Mouse (Mus musculus) erythroblast, embryonic 14.5 days (primary cell): ENCODE measurements around the gene Cept1. TPM values are rescaled to one million over a fixed set of nuclear protein-coding genes. Genes with fewer than 3 reads are reported as not detected.

Source experiments
- H3K27me3 ChIP-seq: 2 replicates; pipeline ENCODE4 v1.6.1; 2012; ENCODE audit warnings: inconsistent platforms; ENCODE audit not compliant: control insufficient read depth
- H3K36me3 ChIP-seq: 2 replicates; pipeline ENCODE4 v1.6.1; 2012; ENCODE audit warnings: mild to moderate bottlenecking, inconsistent platforms; ENCODE audit not compliant: control insufficient read depth
- H3K4me1 ChIP-seq: 2 replicates; pipeline ENCODE4 v1.6.1; 2012; ENCODE audit warnings: inconsistent platforms; ENCODE audit not compliant: control insufficient read depth
- H3K4me3 ChIP-seq: replicated peaks from 2 replicates; pipeline ENCODE3; 2012; ENCODE audit warnings: moderate library complexity, mild to moderate bottlenecking, inconsistent platforms
- H3K9me3 ChIP-seq: 2 replicates; pipeline ENCODE4 v1.6.1; 2012; ENCODE audit warnings: low read length, inconsistent platforms, mixed read lengths; ENCODE audit not compliant: control insufficient read depth
- GATA1 ChIP-seq: IDR thresholded peaks from 2 replicates; pipeline ENCODE4 v1.6.1; 2012; ENCODE audit warnings: low read length, inconsistent platforms, mixed read lengths
- TAL1 ChIP-seq: IDR thresholded peaks from 3 replicates; pipeline ENCODE4 v1.6.1; 2012; ENCODE audit warnings: low read length, inconsistent platforms, mixed read lengths
- polyA plus RNA-seq: library from polyadenylated mRNA; stranded (reverse); fragments of >175 nt; gene quantifications from 2 replicates; pipeline ENCODE4 v1.2.3, GENCODE M21; 2012

Cept1 gene
- polyA plus RNA-seq, 1 experiment: 0.19 TPM

GRCm38 (mm10) chr3:106484861-106485260 is 62.7 kb downstream of the Cept1 start:
- no peaks in the 10 kb centered on the region for H3K36me3 ChIP-seq
- no peak for TF ChIP-seq TAL1

DNA sequence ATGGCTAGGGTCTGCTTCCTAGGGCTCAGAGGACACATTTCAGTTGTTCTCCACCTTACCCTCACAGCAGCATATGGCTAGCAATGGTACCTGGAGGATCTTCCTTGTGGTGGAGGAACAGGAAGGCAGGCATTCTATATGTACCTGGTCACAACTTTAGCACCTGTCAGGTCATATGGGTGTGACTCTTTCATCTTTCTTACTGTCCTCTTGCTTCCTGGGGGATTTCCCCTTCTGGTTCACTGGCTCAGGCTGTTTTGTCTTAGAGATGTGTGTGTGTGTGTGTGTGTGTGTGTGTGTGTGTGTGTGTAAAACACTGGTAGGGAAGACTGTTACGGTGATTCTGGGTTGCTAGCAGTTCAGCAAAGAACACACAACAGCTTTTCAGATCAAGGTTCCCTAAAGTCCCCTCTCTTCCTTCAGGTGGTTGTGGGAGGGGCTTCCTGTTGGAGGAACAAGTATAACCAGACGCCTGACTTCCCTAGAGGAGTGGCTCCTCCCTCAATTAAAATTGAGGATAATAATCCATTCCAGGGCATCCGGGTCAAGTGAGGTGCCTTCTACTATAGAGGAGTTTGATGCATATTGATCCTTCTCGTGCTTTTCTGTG is 63.7 kb downstream of the Cept1 start:
- peaks cover 16% of the 10 kb centered on the region for H3K4me1 ChIP-seq
- no peak for TF ChIP-seq GATA1
- no peaks in the 10 kb centered on the region for H3K36me3 ChIP-seq
- H3K4me3 ChIP-seq: no peak overlapping the region
- no peaks in the 10 kb centered on the region for H3K9me3 ChIP-seq
- peaks cover 21% of the 10 kb centered on the region for H3K27me3 ChIP-seq

More at GRCm38 (mm10) chr3:106484861-106485260, 62.7 kb downstream of the Cept1 start:
- Histone ChIP-seq H3K4me1 (peaks cover 16% of the 10 kb centered on the region), H3K9me3 (no peaks in the 10 kb centered on the region), H3K4me3 (no peak overlapping the region), H3K27me3 (peaks cover 21% of the 10 kb centered on the region)

- H3K4me3 ChIP-seq: no peak overlapping the region
Observed at GRCm38 (mm10) chr3:106483297-106483696, 64.3 kb downstream of the Cept1 start.

DNA sequence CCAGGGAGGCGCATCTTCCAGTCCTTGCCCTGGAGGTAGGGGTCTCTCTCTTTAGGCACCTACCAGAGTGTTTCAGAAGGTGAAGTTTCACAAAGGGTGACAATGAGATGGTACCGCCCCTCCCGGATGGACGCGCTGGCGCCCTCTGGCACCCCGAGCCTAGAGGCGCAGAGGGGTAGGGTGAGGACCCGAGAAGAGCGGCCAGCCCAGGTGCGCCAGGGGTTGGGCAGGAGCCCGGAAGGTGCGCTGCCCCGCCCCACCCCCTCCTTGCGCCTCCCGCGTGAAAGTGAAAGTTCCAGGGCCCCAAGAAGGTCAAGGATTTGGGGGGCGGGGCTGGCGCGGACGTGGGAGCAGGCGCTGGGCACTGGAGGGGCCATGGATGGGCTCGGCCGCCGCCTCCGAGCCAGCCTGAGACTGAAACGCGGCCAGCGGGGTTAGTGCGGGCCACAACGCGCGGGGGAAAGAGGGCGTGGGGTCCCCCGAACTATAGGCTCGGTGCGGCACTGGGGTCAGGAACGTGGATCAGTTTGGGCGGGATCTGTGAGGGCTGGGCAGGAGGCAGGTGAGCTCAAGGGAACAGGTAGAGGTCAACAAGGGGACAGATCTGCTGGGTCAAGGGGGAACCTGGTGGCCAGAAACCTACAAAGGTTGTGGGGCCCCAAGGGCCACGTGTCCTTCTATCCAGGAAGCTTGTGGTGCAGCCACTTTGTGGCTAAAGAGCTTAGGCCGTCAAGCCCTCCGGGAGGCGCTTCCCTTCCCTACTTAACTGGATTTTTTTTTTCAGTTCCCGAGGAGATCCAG is 65.1 kb downstream of the Cept1 start, which contains the start of gene Dennd2d:
TSS of gene Dennd2d (plus strand) at position 125 of the 801 bp plus-strand sequence.
- TF ChIP-seq TAL1: no peak
- no peak for TF ChIP-seq GATA1
- Histone ChIP-seq H3K4me1 (peaks cover 16% of the 10 kb centered on the region), H3K4me3 (peak within 1 kb of the TSS; percentile 68), H3K36me3 (no peaks in the 10 kb centered on the region), H3K27me3 (peaks cover 21% of the 10 kb centered on the region), H3K9me3 (no peaks in the 10 kb centered on the region)

More at GRCm38 (mm10) chr3:106483297-106483696, 64.3 kb downstream of the Cept1 start:
- no peaks in the 10 kb centered on the region for H3K36me3 ChIP-seq
- TF ChIP-seq TAL1: no peak
- TF ChIP-seq GATA1: no peak
- no peaks in the 10 kb centered on the region for H3K9me3 ChIP-seq
- peaks cover 16% of the 10 kb centered on the region for H3K4me1 ChIP-seq
- peaks cover 21% of the 10 kb centered on the region for H3K27me3 ChIP-seq

- Histone ChIP-seq H3K36me3 (no peaks in the 10 kb centered on the region), H3K4me3 (no peak overlapping the region), H3K9me3 (no peaks in the 10 kb centered on the region), H3K27me3 (peaks cover 5% of the 10 kb centered on the region), H3K4me1 (no peaks in the 10 kb centered on the region)
- no peak for TF ChIP-seq TAL1
- TF ChIP-seq GATA1: no peak
Observed at GRCm38 (mm10) chr3:106476863-106477262, 70.7 kb downstream of the Cept1 start.

GRCm38 (mm10) chr3:106474210-106474609 is 73.4 kb downstream of the Cept1 start:
- Histone ChIP-seq H3K4me1 (no peaks in the 10 kb centered on the region), H3K36me3 (no peaks in the 10 kb centered on the region), H3K4me3 (no peak overlapping the region), H3K27me3 (no peaks in the 10 kb centered on the region), H3K9me3 (no peaks in the 10 kb centered on the region)
- TF ChIP-seq GATA1: no peak
- no peak for TF ChIP-seq TAL1

DNA sequence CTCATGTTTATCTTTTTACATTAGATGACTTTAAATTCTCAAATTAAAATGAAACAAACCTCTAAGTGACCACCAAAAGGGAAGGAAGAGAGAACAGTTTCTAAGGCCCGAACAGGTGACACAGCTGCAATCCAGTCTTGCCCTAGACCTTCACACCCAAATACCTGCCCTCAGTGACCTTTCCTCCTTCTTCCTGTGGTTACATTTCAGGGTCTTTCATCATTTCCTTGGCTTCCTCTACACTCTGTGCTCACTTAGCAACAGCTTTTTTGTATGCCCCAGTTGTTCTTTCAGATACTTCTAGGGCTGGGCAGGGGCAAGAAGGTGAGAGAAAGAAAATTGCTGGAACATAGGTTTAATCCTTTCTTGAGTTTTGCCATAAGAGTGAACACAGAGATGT is 82.9 kb downstream of the Cept1 start:
- Histone ChIP-seq H3K9me3 (no peaks in the 10 kb centered on the region), H3K36me3 (no peaks in the 10 kb centered on the region), H3K27me3 (no peaks in the 10 kb centered on the region), H3K4me1 (peaks cover 2% of the 10 kb centered on the region; the same call in 1 of the 2 replicates), H3K4me3 (no peak overlapping the region)
- TF ChIP-seq TAL1: no peak

- TF ChIP-seq GATA1 (no peak), TAL1 (no peak)
- no peaks in the 10 kb centered on the region for H3K4me1 ChIP-seq
- no peaks in the 10 kb centered on the region for H3K36me3 ChIP-seq
- H3K27me3 ChIP-seq: no peaks in the 10 kb centered on the region
- no peaks in the 10 kb centered on the region for H3K9me3 ChIP-seq
- no peak overlapping the region for H3K4me3 ChIP-seq
Observed at GRCm38 (mm10) chr3:106462493-106462892, 85.1 kb downstream of the Cept1 start.

DNA sequence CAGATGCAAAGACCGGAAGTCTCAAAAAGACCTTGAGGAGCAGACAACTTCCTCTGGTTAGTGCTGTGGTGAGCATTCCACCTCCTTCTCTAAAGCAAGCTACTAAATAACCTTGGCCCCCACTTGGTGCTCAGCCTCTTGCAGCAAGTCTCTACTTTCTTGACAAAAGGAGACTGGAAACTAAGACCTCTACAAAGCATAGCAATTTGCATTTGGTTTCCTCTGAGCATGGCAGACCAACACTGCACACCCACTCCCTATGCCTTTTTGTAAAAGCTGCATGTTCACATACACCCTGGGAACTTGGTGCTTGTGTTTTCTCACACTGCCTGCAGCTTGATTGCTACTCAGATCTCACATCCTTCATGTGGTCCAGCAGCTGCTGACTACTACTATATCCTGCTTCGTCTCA is 85.5 kb downstream of the Cept1 start:
- H3K4me3 ChIP-seq: no peak overlapping the region
- no peaks in the 10 kb centered on the region for H3K36me3 ChIP-seq
- H3K27me3 ChIP-seq: no peaks in the 10 kb centered on the region
- H3K9me3 ChIP-seq: no peaks in the 10 kb centered on the region
- no peak for TF ChIP-seq TAL1
- TF ChIP-seq GATA1: no peak
- H3K4me1 ChIP-seq: no peaks in the 10 kb centered on the region
